Mouse (Mus musculus): Measurements from ENCODE around the gene Zup1.

GRCm38 (mm10) chr10:33940702-33941101, 10.4 kb downstream of the Zup1 start:
- TF ChIP-seq CTCF (conservative IDR thresholded peaks at IDR 0.05 in 1 of 2, IDR thresholded peaks at IDR 0.05 in 1 of 2; ENCODE audit: low read depth in 2 of 2, low read length in 2 of 2) (no peak), MAZ (IDR thresholded peaks at IDR 0.05; ENCODE audit: low read depth, low read length) (no peak), USF1 (IDR thresholded peaks at IDR 0.05; ENCODE audit: low read depth, low read length) (no peak), POLR2A (IDR thresholded peaks at IDR 0.05; ENCODE audit: low read depth, low read length) (no peak), RAD21 (IDR thresholded peaks at IDR 0.05; ENCODE audit: low read depth, low read length) (no peak), ETS1 (conservative IDR thresholded peaks at IDR 0.05; ENCODE audit: low read depth, low read length) (no peak), MXI1 (IDR thresholded peaks at IDR 0.05; ENCODE audit: low read depth, low read length) (no peak), TCF12 (IDR thresholded peaks at IDR 0.05; ENCODE audit: low read depth, low read length) (no peak), TBP (conservative IDR thresholded peaks at IDR 0.05; ENCODE audit: low read depth, low read length) (no peak), JUN (IDR thresholded peaks at IDR 0.05; ENCODE audit: insufficient read depth, low read depth, low read length) (no peak), CHD1 (IDR thresholded peaks at IDR 0.05; ENCODE audit: low read depth, low read length) (no peak), KAT2A (IDR thresholded peaks at IDR 0.05; ENCODE audit: insufficient replicate concordance, low read length) (no peak), MAX (IDR thresholded peaks at IDR 0.05; ENCODE audit: low read length) (no peak)
